Mouse (Mus musculus) G1E (cell line): ENCODE results near the gene Fyb. TPM values are rescaled to one million over a fixed set of nuclear protein-coding genes. Genes with fewer than 3 reads are reported as not detected.

Experiments
- ATAC-seq: 2 replicates; pipeline ENCODE4 v1.8.0; 2016; ENCODE audit warnings: mild to moderate bottlenecking; ENCODE audit not compliant: insufficient number of reproducible peaks, poor library complexity, low FRiP score, severe bottlenecking; ENCODE audit errors: extremely low read depth
- DNase-seq: peaks from one replicate; pipeline ENCODE4 v3.0.0; 2012; ENCODE audit warnings: low spot score
- H3K27me3 ChIP-seq: 2 replicates; pipeline ENCODE4 v1.6.1; 2012; ENCODE audit warnings: mild to moderate bottlenecking, low read length, inconsistent platforms; ENCODE audit not compliant: insufficient read depth
- H3K36me3 ChIP-seq: replicated peaks from 2 replicates; pipeline ENCODE3; 2012; ENCODE audit warnings: mild to moderate bottlenecking, inconsistent platforms
- H3K4me1 ChIP-seq: 2 replicates; pipeline ENCODE4 v1.6.1; 2012; ENCODE audit warnings: low read depth, low read length, inconsistent platforms, mixed read lengths; ENCODE audit not compliant: insufficient read depth
- H3K4me3 ChIP-seq: 2 replicates; pipeline ENCODE4 v1.5.1; 2012; ENCODE audit warnings: low read depth, mild to moderate bottlenecking, inconsistent platforms, low read length, moderate library complexity, mixed read lengths
- H3K9me3 ChIP-seq: replicated peaks from 2 replicates; pipeline ENCODE4 v1.6.1; 2012; ENCODE audit warnings: inconsistent platforms
- CTCF ChIP-seq: IDR thresholded peaks from 2 replicates; pipeline ENCODE4 v1.5.1; 2012; ENCODE audit warnings: low read depth, low read length, inconsistent platforms, mixed read lengths
- GATA1 ChIP-seq: IDR thresholded peaks from 2 replicates; pipeline ENCODE4 v1.6.1; 2012; ENCODE audit warnings: borderline replicate concordance, low read length, inconsistent platforms, mixed read lengths
- GATA2 ChIP-seq: IDR thresholded peaks from 2 replicates; pipeline ENCODE4 v1.6.1; 2012; ENCODE audit warnings: low read depth, low read length, inconsistent platforms, borderline replicate concordance
- POLR2AphosphoS5 ChIP-seq: IDR thresholded peaks from 2 replicates; pipeline ENCODE4 v1.6.1; 2012; ENCODE audit warnings: low read depth, low read length, inconsistent platforms; ENCODE audit not compliant: insufficient replicate concordance
- TAL1 ChIP-seq: conservative IDR thresholded peaks from 2 replicates; pipeline ENCODE4 v1.6.1; 2012; ENCODE audit warnings: low read depth, low read length, inconsistent platforms, mixed read lengths
- polyA plus RNA-seq: library from polyadenylated mRNA; stranded (reverse); fragments of >175 nt; gene quantifications from 2 replicates; pipeline ENCODE4 v1.2.3, GENCODE M21; 2012
- total RNA-seq, 2 experiments: library from RNA; stranded (forward) in 1 of 2; stranded (reverse) in 1 of 2; fragments of 200-1000 nt in 1 of 2; fragments of >200 nt in 1 of 2; fragmentation: Nextera tagmentation in 1 of 2; gene quantifications; 2 replicates each; pipeline ENCODE4 v1.2.3; 2014 to 2017

Gene Fyb
- total and polyA plus RNA-seq, 3 experiments, result 126 to 1,103 (median 317) TPM

DNA sequence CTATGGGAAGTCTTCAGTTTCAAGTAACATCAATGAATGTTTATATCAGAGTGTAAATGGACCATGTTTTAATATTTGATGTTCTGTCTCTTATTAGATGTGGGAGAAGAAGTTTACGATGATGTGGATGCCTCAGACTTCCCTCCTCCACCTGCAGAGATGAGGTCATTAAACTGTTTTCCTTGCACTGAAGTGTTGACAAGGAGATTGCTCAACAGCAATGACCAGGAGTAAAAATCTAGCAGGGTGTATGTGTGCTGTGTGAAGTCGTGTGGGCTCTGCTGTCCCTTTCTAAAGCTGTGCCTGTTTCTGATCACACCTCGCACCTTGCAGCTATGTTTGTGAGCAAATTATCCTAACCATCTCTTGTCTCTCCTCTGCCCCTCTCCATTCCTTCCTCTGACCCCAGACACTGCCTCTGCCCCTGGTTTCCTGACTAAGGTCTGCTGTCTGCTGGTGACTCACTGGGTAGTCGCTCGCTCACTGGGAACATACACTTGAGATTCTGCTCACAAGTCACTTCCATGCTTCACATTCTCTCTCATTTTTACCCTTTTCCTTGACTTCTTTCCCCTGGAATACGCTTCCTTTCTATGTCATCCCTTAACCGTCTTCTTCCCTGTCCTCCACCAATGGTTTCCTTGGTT is 126.2 kb downstream of the Fyb start:
- TF ChIP-seq POLR2AphosphoS5, result no peak
- no peak for TF ChIP-seq TAL1
- TF ChIP-seq GATA1, result no peak
- TF ChIP-seq CTCF, result no peak
- TF ChIP-seq GATA2, result no peak
- Histone ChIP-seq H3K27me3 (no peaks in the 10 kb centered on the region), H3K9me3 (no peaks in the 10 kb centered on the region), H3K36me3 (peaks cover 56% of the 10 kb centered on the region), H3K4me1 (peaks cover 16% of the 10 kb centered on the region), H3K4me3 (no peak overlapping the region)
- DNase-seq (no peak), ATAC-seq (no peak)

DNA sequence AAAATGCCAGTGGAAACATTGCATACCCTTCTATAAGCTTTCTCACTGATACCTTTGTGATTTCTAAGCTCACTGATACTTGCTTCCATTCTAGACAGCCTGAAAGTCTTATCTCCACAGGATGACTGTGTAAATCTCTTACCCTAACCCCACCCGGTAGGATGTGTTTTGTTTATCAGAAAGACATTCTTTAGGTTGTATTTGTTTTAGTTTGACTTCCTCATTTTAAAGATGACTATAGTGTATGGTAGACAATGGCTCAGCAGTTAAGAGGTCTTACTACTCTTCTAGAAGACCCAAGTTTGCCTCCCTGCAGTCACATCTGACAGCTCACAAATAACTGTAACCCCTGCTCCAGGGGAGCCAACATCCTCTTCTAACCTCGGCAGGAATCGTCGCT is 130.4 kb downstream of the Fyb start:
- peak; percentile 87 for ATAC-seq
- DNase-seq, result peak; percentile 39
- TF ChIP-seq GATA2 (no peak), POLR2AphosphoS5 (no peak), GATA1 (no peak), CTCF (no peak), TAL1 (no peak)
- peaks cover 47% of the 10 kb centered on the region for H3K36me3 ChIP-seq
- H3K9me3 ChIP-seq, result no peaks in the 10 kb centered on the region
- H3K27me3 ChIP-seq, result no peaks in the 10 kb centered on the region
- H3K4me3 ChIP-seq, result no peak overlapping the region
- H3K4me1 ChIP-seq, result peaks cover 27% of the 10 kb centered on the region

DNA sequence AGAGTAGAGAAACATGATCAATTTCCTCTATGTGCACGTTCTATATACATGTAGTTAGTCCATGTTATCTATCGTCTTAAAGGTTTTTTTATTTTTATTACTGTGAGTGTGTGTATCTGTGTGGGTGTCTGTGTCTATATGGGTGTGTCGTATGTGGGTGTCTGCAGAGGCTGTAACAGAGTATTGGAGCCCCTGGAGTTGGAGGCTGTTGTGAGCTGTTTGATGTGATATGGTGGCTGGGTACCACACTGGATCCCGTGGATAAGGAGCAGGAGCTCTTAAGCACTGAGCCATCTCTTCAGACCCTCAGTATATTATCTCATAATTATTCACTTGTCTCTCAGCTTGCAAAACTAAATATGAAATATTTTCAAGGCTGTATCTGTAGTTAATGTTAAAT is 135.4 kb downstream of the Fyb start:
- H3K4me3 ChIP-seq, result no peak overlapping the region
- DNase-seq (no peak), ATAC-seq (0 out of 2 replicates have a peak, but pooled peaks have one; percentile 10)
- H3K36me3 ChIP-seq, result peaks cover 63% of the 10 kb centered on the region
- no peaks in the 10 kb centered on the region for H3K9me3 ChIP-seq
- TF ChIP-seq TAL1 (no peak), CTCF (no peak), GATA1 (no peak), POLR2AphosphoS5 (no peak), GATA2 (no peak)
- no peaks in the 10 kb centered on the region for H3K27me3 ChIP-seq
- peaks cover 24% of the 10 kb centered on the region for H3K4me1 ChIP-seq

DNA sequence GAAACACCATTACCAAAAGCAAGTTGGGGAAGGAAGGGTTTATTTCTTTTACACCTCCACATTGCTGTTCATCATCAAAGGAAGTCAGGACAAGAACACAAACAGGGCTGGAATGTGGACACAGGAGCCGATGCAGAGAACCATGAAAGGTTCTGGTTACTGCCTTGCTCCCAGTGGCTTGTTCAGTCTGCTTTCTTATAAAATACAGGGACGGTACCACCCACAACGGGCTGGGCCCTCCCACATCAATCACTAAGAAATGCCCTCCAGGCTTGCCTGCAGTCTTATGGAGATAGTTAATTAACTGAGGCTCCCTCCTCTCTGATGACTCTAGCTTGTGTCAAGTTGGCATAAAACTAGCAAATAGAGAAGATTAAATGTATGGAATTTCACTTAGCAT is 139.3 kb downstream of the Fyb start:
- DNase-seq, result no peak
- no peak overlapping the region for H3K4me3 ChIP-seq

DNA sequence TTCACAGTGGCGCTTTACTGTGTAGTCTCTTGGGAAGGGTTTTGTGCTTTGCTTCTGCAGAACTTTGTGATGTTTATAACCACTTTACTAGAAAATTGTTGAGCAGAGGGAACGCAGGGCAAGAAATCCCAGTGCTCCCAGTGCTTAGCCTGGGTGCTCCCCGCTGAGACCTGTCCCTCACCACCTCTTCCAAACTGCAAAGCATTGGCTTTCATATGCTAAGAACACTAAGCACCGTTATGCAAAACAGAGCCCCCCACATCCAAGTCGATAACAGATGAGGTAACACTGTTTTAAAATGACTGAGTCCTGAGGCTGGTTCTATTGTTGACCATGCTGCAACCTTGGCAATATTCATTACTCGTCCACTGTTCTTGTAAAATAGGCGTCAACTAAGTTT is 141.3 kb downstream of the Fyb start:
- DNase-seq, result no peak
- H3K4me1 ChIP-seq, result peaks cover 3% of the 10 kb centered on the region; the same call in 1 of the 2 replicates
- no peaks in the 10 kb centered on the region for H3K9me3 ChIP-seq
- no peaks in the 10 kb centered on the region for H3K27me3 ChIP-seq
- no peak for ATAC-seq
- H3K36me3 ChIP-seq, result peaks cover 55% of the 10 kb centered on the region
- no peak overlapping the region for H3K4me3 ChIP-seq
- no peak for TF ChIP-seq GATA2
- TF ChIP-seq POLR2AphosphoS5, result no peak
- no peak for TF ChIP-seq GATA1
- no peak for TF ChIP-seq TAL1
- no peak for TF ChIP-seq CTCF

More for the DNA sequence above, 139.3 kb downstream of the Fyb start:
- no peak for TF ChIP-seq GATA1
- TF ChIP-seq GATA2, result no peak
- no peak for TF ChIP-seq TAL1
- no peak for TF ChIP-seq CTCF
- TF ChIP-seq POLR2AphosphoS5, result no peak
- Histone ChIP-seq H3K9me3 (no peaks in the 10 kb centered on the region), H3K27me3 (no peaks in the 10 kb centered on the region), H3K4me1 (peaks cover 12% of the 10 kb centered on the region), H3K36me3 (peaks cover 65% of the 10 kb centered on the region)
- ATAC-seq, result no peak

DNA sequence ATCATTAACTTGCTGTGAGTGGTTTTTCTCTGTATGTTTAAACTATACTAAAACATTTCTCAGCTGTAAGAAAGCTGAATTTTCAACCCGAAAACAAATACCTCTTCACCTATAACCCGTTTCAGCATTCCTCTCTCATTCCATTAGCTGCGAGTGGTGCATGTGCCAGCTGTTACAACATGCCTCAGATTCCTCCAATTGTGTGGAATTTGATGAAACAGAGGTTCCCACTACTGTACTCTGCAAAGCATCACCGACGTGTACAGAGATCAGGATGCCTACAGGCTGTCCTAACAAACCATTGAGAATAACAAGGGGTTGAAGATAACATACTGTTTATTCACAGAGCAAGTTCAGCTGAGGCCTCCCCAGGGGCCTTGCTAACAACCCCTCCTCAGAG is 143.4 kb downstream of the Fyb start:
- DNase-seq (no peak), ATAC-seq (no peak)
- Histone ChIP-seq H3K9me3 (no peaks in the 10 kb centered on the region), H3K27me3 (no peaks in the 10 kb centered on the region), H3K4me3 (no peak overlapping the region), H3K4me1 (peaks cover 3% of the 10 kb centered on the region; the same call in 1 of the 2 replicates), H3K36me3 (peaks cover 39% of the 10 kb centered on the region)
- TF ChIP-seq GATA2 (no peak), POLR2AphosphoS5 (no peak), CTCF (no peak), GATA1 (no peak), TAL1 (no peak)
